Mouse (Mus musculus) erythroid progenitor cell, adult 5-6 weeks (primary cell): ENCODE measurements around the gene Ldlrad3. TPM values are rescaled to one million over a fixed set of nuclear protein-coding genes. Genes with fewer than 3 reads are reported as not detected.

Experiments
- ATAC-seq: replicated peaks from 2 replicates; pipeline ENCODE4 v1.8.0; 2016; ENCODE audit warnings: moderate number of reproducible peaks, mild to moderate bottlenecking, moderate TSS enrichment, inconsistent platforms; ENCODE audit not compliant: poor library complexity, low FRiP score, severe bottlenecking
- total RNA-seq, 2 experiments: library from RNA; stranded (forward) in 1 of 2; stranded (reverse) in 1 of 2; fragments of 150-400 nt in 1 of 2; fragments of 186-747, 209-891 nt in 1 of 2; gene quantifications; 2 replicates each; pipeline versions ENCODE4 v1.2.3 to v1.2.4; 2015 to 2017; ENCODE audit warnings: low replicate concordance in 2 of 2

Gene Ldlrad3
- total RNA-seq, 2 experiments from 2014 or later: 2.2 to 8.8 TPM

- ATAC-seq: no peak
These were observed 252.9 kb downstream of the Ldlrad3 start for GRCm38 (mm10) chr2:101933301-101933700.

GRCm38 (mm10) chr2:101932169-101932936 is 253.8 kb downstream of the Ldlrad3 start:
- ATAC-seq: no peak

DNA sequence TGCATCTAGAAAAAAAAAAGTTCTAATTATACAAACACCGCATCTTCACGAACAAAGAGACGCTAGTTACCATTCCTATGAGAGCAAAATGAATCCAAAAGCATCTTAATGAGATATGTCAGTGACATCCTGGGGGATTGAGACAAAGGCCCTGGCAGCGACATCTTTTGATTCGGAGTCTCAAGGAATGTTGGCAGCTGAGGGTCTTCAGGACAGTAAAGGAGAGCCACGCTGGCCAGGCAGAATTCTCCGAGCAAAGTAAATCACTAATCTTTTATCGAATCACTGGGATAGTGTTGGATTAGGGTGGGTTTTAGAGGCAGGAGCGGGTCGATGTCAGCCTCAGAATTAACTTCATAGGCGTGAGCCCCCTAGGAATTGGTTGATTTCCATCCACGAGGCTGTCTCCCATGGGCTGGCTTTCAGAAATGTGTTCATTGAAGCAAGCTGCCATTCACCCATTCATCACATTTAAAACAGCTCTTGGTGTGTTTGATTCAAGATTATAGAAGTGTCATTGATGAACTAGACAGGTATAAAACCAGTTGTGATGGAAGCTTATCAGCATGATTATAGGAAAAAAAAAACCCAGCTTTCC is 260.5 kb downstream of the Ldlrad3 start:
- no peak for ATAC-seq

GRCm38 (mm10) chr2:101925183-101925582 is 261.0 kb downstream of the Ldlrad3 start:
- ATAC-seq: no peak

DNA sequence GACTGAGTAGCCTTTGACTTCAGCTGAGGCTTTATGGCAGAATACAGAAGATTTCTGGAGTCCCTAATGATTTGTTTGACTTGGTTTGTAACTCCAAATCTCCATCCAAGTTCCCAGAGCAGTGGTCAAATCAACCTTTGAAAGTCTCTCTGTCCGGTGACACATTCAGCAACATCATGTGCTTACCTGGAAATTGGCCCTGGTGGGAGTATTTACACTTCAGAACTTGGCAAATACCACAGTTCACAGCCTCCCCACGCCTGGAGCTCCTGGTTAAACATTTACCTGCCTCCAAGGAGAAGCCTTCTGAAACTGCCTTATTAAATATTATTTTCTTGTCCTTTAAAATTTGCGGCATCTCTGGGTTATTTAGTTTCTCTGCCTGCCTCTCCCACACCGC is 263.0 kb downstream of the Ldlrad3 start:
- ATAC-seq: no peak

DNA sequence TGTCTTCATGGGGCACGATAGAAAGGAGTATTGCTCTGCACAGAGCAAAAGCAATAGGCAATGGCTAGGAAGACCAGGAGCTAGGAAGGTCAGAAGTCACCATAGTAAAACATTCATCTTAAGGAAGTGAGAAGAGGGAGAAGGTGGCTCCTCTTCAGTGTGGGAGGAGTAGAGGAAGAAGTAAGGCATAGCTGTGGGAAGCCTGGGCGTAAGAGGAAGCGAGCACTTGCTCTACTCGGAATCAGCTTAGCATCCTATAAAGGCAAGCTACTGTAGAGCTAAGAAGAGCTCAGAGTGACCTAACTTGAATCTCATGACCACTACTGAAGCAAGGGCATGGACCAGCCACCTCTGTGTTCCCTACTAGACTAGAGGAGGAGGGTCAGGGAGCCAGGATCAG is 263.9 kb downstream of the Ldlrad3 start:
- no peak for ATAC-seq

- ATAC-seq: no peak
These were observed 266.0 kb downstream of the Ldlrad3 start for GRCm38 (mm10) chr2:101920136-101920554.

DNA sequence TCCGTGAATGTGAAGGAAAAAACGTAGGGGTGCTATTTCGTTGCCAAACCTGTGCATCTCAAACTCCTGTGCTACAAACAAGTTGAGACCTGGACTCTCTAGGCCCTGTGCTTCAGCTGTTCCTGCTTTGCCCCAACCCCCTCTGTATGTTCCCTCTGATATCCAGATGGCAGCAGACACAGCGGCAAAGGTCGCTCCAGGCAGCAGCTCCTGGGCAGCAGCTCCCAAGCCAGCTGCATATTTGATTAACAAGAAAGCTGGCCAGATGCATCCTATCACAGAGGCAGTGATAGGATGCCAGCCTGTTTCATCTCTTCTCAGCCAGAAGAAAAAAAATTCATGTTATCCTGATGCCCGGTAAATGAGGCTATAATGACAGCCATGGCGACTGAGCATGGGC is 267.7 kb downstream of the Ldlrad3 start:
- ATAC-seq: no peak

DNA sequence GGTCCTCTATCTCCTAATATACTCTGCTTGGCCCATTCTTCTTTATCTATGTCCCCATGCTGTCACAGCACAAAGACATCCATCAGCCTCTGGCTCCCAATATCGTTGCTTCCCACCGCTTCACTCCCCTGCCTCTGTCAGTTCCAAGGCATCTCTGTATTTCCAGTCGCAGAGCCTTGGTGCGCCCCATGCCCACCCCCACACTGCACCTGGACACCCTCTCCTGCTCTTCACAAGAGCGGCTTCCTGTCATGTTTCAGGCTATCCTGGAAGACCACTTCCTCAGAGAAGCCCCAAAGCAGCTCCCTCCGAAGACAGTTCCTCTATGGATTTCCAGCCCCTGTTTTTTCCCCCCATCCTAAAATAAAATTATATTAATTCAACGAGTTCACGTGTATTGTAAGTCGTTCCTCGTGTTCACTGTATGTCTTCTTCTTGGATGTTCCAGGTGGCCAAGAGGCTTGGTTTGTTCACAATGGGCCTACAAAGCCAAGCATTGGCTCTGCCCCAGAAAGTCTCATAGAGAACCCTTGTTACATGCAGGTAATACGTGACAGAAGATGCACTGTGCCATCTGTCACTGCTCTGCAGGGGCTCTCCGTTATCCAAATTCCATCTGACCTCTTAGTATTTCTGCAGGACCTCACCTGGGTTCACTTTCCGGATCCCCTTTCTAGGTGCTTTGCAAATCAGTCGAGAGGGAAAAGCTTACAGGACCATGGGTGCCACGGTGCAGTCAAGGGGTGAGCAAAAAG is 276.7 kb downstream of the Ldlrad3 start:
- ATAC-seq: no peak

DNA sequence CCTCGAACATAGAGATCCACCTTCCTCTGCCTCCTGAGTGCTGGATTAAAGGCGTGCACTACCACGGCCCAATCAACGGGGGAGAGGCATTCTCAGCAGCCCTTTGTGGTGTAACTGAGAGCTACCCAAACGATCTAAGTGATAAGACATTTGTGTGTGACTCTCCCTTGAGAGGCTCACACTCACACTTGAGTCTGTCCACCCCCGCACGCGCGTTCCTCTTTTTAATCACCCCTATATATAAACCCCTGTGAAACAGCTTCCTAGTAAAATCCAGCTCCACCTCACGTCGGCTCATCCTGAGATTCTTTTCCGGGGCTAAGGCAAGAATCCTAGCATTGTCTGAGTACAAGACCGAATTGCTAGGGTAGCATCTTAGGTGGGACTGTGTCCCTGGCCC is 277.4 kb downstream of the Ldlrad3 start:
- no peak for ATAC-seq

- no peak for ATAC-seq
These were observed 278.7 kb downstream of the Ldlrad3 start for GRCm38 (mm10) chr2:101907386-101908022.

GRCm38 (mm10) chr2:101906379-101906690 is 279.9 kb downstream of the Ldlrad3 start:
- no peak for ATAC-seq

DNA sequence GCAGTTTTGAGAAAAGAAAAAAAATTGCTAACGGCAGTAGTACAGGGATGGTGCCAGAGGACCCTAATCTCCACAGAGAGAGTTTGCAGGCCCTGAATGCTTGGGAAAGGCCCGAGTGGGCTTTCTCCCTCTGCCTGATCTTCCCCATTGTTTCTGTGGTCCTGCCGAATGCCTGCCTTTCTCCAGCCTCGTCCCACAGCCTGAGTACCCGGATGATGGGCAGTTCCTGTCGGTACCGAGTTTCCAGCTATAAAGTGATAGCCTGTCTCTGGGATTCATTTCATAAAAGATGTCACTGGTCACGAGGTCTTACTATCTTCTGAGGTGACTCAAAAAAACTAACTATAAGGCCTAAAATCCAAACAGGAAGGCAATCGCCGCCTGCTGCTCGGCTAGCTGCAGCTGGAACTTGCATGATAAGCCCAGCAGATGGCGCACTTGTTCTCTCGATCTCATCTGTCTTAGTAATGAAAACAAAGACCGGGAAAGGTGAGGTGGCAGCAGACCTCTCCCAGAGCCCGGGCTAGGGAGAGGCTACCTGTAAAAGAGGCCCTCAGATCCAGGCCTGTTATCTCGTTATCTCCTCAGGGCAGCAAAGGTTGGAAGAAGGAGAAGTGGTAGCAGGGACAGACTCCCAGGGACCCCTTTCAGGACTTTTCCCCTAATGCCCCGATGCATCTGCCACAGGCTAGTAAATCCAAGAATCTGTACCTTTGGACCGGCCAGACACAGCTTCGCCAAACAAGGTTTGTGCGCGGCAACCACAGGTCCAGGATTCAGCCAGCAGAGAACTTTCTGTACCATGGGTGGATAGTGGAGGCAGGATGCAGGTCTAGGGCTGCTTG is 280.4 kb downstream of the Ldlrad3 start:
- ATAC-seq: no peak

GRCm38 (mm10) chr2:101902196-101902595 is 284.0 kb downstream of the Ldlrad3 start:
- no peak for ATAC-seq

Other genes starting within 250 kb of the Ldlrad3 start
- 25.2 and 26.3 TPM in 2 replicates for gene Trim44, start 221.4 kb upstream of the Ldlrad3 start, total RNA-seq (2015; ENCODE audit: low replicate concordance)
- gene Trim44, start 221.4 kb upstream of the Ldlrad3 start, total RNA-seq (2017; ENCODE audit: low replicate concordance): 21.8 and 23.6 TPM in 2 replicates